Mouse (Mus musculus) mature B cell (primary cell): ENCODE measurements around the gene Camk1g.

ENCODE experiments used
- in situ Hi-C: fragments of 300-500 bp; cut with MboI; formaldehyde crosslinking; loops from 2 replicates; pipeline ENCODE4 v1.14.3; 2019

Gene Camk1g

DNA sequence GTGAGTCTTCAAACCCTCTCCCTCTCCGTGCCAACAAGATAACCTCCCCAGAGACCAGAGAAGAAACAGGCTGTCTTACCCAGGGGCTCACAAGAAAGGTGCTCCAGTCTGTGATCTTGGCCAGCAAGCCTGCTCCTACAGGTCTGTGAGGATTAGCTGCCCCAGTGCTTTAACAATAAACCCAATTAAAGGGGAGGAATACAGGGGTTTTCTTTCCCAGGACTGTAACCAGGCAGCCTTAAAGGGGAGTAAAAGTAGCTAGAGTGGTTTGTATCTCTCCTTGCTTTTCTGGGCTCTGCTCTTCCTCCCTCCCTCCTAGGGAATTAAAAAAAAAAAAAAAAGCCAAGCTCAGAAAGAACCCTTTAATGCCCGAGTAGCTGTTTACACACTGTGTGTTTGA lies at the start of gene Camk1g:
Camk1g (minus strand) TSS at position 203 of the 400 bp plus-strand sequence.
- in situ Hi-C loops = loop anchor here (10.0 kb wide), 1 partner anchor 155 kb away; no protein-coding TSS in a partner anchor

DNA sequence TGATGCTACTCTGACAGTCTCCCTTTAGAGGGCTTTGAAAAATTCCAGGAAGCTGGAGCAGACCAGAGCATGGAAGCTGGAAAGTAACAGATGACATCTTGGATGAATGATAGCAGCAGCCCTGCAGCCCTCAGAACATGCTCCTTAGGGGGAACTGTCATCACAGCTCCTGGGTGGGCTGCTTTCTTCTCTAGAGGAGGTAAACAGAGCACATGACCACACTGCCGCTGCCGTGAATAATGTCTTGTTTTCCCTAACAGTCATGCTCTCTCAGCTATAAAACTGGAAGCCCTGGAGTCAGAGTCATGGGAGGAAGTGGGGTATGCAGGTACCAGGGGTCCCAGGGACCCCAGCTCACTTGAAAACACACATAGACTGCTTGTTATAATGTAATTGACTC lies 49.1 kb upstream of the Camk1g start:
- in situ Hi-C loops = no loop called here

DNA sequence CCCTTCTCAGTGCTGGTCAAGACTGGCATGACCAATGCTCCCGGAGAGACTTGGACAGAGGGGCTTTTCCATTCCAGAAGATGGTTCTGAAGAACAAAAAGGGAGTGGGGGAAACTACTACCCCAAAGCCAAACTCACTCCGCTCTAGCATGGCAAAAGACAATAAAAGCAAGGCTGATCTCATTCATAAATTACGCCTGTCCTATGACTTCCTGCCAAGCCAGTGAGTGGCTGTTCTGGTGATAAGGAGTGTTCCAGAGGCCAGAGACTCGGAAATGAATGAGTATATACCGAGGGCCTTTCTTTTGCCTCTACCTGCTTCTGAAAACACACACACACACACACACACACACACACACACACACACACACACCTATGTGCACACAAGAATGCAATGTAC lies 48.6 kb upstream of the Camk1g start:
- in situ Hi-C loops = no loop called here

DNA sequence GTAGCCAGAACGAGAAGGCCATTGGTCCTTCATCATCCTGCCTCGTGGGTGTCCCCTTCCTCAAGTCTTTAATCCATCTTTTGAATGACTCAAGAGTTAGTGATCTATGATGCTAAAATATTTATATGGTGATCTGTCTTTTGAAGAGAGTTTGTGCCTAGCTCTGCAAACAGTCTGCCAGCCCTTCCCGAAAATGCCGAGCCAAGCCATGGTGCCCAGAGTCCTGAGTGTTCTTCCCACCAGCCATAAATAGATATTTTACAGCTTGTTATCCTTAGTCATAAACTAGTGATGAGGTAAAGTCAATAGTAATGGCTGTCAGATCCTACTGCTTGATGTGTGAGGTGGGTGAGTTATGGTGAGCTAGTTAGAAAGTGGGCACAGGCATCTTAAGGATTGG lies 44.0 kb upstream of the Camk1g start:
- in situ Hi-C loops = no loop called here

DNA sequence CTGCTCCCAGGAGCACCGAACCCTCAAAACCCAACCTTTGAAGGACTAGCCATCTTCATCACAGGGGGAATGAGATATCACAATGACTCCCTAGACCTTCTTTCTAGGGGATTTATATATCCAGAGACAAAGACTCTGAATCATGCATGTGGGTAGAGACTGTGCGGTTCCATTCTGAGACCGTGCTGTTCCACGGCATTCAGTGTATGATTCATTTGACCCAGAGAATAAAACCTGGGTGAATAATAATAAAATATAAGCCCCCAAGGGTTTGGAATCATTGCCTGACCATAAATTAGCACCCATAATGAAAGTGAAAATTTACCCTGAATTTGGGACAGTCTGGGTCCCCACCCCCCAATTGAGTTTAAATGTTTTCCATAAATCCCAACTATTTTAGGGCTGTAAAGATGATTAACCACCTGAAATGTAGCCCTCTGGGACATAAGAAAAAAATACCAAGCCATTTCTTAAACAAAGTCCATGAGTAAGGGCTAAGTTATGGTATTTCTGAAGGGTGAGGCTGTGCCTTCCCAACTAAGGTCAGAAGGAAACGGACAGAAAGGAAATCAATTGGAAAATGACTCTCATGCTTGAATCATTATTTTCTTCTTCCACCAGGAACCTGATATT lies 43.4 kb upstream of the Camk1g start:
- in situ Hi-C loops = no loop called here

DNA sequence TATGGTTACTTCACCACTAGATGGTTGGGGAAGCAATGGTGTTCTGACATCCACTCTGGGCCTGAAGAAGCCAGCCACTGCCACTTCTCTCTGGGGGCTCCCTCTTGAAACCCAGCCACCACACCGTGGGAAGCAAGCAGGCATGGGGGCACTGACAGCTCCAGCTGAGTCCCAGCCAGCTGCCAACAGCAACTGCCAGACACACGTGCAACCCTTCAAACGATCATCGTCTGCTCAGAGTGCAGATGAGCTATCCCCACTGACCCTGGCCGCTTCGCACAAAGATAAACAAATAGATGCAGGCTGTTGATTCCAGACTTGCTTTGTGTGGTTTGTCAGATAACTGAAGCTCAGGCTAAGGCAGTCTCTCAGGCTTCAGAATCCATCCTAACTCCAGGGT lies 37.4 kb upstream of the Camk1g start:
- in situ Hi-C loops = no loop called here

DNA sequence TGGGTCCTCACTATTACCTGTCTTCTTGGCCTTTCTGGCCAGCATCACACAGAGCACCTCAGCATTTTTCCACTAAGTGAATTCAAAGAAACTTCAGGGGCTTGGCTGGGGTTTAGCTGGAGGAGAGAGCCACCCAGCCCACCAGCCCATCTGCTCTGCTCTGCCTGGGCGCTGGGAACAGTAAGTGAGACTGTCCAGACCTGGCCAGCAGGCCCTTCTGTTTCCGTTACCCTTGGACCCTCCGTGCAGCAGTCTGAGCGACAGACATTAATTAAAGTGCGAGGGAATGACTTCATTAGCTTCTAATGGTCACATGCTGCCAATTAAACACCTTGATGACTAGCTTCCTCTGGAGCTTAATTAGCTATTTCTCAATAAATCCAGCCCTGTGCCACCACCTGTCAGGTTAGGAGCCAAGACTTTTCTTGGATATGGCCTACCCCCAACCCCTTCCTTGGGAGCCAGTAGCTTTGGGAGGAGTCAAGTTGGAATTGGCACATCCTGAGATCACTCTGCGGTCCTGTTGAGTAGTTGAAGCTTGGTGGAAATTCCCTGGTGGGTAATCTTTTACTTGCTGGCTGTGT lies 36.1 kb upstream of the Camk1g start:
- in situ Hi-C loops = no loop called here

DNA sequence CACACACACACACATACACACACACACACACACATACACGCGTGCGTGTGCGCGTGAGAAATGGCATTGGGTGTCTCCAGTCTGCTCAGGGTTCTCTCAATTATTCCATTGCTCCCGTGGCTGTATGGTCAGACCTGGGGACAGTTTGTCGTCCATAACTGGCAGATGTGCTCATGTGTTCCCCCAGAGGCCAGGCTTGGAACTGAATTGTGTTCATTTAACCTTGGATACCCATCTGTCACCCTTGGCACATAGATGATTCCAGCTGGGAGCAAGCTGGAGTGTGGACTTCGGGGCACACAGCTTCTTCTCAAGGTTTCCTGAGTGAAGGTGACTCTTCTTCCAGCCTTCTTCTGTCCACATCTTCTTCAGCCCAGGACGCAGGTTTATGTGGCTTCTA lies 31.6 kb upstream of the Camk1g start:
- in situ Hi-C loops = no loop called here

DNA sequence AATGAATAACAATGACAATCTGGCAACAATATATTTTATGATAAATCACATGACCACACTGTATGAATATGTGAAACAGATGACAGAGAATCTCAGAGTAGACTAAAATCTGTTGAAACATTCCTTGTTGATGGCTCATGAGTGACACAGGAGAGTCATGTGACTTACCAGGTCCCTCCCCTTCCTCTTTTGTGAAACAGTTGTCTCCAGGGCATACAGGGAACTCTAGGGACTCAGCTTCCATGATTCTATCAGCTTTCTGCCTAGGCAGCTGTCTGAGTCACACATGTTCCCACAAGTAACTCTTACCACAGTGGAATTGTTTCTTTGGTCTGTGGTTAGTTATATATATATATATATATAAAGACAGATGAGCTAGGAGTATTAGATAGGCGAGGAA lies 30.2 kb upstream of the Camk1g start:
- in situ Hi-C loops = no loop called here

DNA sequence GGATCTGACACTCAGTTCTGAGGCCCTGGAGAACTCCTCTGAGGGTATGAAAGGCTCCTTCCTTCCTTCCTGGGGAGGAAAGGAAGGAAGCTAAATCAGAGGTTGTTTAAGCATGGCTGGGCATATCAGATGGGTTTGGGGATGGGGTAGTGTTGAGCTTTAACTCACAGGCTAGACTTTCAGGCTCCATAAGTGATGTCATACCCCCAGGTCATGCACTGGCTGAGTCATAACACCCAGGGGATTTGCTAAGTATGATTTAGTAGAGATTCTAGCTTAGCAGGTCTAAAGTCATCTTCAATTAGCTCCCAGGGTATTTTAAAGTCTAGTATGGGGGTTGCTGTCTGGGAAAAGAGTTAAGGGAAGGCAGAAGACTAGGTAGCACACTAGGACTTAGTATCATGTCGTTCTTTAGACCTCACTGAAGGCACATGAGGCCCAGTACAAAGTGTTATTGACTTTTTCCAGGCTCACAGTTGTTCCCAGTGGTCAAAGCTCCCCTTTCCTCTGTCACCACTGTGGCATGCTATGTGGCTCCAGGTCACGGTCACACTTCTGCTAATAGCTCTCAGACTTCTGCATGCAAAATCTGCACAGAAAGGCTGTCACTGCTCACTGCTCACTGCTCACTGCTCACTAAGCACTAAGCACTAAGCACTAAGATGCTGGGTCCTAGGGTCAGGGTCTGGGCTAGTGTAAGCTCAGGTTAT lies 28.8 kb upstream of the Camk1g start:
- in situ Hi-C loops = no loop called here

DNA sequence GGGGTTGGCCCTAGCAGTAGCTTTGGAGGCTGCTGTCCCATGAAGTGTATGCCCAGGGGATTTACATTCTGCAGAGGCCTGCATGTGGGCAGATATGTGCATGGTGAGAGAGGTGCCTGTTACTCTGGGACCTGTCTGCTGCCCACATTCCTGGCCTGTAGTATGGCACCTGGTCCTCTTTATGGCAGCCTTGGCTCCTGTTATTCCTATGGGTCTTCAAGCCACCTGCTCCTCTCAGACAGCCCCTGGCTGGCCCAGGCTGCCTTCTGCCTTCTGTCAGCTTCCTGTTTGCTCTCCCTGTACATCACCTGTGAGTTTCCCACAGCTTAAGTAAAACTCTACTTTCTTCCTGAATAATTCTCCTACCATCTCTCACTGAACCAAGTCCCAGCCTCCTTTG lies 27.0 kb upstream of the Camk1g start:
- in situ Hi-C loops = no loop called here

DNA sequence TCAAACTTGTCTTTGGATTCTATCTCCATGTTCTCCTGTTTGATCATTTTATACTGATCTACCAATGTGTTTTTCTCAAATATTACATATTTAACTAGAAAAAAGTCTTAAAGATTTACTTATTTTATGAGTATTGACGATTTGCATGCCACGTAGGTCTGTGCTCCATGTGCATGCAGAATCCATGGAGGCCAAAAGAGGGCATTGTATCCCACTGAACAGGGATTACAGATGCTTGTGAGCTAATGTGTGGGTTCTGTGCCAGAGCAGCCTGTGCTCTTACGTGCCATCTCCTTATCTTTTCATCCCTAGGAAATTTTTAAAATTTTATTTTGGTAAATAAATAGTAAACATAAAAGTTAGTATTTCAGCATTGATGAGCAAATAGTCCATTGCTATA lies 22.2 kb upstream of the Camk1g start:
- in situ Hi-C loops = no loop called here

DNA sequence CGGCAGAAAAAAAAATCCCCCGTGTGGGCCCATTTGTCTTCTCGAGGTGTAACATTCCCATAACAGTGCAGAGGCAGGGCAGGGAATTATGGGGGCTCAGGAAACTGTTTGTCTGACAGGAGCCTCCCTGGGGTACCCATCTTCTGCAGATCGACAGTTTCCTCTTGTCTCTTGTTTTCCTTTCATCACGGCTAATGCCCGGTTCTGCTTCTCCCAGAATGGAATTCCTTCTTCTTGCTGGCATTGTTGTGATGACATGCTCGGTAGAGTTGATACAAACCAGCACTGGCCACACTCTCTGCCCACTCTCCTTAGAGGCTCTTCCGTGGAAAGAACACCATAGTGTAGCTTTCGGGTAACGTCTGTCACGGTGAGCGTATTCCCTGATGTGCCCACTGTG lies 19.9 kb upstream of the Camk1g start:
- in situ Hi-C loops = no loop called here

DNA sequence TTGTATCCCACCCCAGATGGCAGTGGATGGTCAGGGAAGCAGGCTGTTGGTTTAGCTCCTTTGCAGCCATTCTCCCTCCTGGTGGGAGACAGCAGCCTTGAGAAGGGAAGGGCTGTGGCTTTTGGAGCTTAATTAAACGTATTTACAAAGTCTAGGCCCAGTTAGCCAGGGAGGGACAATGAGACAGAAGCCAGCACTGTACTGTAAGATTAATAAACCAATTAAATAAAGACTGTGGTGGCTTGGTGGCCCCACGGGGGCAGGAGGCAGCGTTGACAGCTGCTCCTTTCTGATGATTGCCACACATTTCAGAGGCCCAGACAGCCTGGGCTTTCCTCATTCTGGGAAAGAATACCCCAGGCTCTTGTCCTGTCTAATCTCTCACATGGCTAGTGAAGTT lies 19.4 kb upstream of the Camk1g start:
- in situ Hi-C loops = no loop called here

DNA sequence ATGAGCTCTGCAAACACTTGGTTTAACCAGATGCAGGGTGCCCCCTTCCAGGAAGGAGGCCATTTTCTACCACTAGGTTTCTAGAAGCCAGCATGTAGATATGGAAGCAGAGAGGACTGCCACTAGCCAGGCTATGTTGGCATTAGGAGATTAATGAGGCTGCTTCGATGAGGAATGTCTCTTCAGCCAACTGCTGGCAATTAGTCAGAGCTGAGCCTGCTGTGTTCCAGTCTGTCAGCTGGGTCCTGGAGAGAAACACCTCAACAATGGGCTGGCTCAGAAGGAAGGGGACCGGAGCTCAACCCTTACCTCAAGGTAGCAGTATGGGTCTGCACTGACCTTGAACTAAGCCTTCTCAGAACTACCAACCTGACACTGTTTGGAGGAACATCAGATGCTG lies 17.1 kb upstream of the Camk1g start:
- in situ Hi-C loops = no loop called here

DNA sequence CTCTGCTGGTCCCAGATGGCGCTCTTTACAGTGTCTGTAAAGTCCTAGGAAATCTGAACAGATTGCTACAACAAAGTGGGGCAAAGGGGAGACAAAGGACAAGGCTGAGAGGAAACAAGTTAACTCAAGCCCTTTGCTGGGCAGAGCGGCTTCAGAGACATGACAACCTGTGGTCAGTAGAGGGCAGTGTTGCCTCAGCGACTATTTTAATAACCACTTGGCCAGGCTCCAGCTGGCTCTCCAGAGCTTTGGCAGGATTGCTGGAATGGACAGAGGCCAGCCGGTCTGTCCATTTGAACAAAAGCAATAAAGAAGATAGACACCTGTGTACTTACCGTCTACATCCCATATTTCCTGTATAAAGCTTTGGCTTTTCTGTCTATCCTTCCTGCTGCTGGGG lies 16.0 kb upstream of the Camk1g start:
- in situ Hi-C loops = no loop called here

DNA sequence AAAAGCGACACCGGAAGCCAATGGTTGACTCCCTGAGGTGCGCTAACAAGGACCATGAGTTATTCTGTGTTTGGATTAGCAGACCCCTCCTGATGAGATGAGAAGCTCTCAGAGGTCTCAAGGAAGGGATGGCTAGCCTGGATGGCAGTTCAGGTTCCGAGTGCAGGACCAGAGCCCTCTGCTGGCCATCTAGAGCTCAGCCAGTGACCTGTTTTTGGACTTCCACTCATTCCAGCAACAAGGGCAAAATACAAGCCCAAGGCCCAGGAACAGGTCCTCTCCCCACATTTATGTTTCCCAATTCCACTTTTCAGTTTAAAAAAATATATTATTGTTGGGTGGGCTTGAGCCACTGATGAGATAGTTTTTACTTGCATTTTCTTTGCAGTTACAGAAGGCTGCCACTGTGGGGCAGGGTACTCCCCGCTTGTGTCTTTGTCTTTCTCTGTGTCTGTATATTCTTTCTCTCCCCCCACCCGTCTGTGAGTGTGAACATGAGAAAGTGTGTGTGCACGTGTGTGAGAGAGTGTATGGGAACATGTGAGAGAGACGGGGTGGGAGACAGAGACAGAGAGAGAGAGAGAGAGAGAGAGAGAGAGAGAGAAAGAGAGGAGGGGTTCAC lies 12.9 kb upstream of the Camk1g start:
- in situ Hi-C loops = no loop called here

DNA sequence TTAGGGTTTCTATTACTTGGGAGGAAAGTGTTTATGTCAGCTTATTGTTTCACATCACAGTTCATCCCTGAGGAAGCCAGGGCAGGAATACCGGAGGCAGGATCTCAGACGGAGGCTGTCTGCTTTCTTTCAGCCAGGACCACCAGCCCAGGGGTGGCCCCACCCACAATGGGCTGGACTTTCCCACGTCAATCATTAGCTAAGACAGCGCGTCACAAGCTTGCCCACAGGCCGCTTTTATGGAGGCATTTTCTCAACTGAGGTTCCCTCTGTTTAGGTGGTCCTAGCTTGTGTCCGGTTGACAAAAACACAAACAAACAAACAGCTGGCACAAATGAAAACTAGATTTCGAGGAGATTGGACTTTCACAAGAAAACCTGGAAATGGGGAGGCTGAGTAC lies 12.3 kb upstream of the Camk1g start:
- in situ Hi-C loops = no loop called here

DNA sequence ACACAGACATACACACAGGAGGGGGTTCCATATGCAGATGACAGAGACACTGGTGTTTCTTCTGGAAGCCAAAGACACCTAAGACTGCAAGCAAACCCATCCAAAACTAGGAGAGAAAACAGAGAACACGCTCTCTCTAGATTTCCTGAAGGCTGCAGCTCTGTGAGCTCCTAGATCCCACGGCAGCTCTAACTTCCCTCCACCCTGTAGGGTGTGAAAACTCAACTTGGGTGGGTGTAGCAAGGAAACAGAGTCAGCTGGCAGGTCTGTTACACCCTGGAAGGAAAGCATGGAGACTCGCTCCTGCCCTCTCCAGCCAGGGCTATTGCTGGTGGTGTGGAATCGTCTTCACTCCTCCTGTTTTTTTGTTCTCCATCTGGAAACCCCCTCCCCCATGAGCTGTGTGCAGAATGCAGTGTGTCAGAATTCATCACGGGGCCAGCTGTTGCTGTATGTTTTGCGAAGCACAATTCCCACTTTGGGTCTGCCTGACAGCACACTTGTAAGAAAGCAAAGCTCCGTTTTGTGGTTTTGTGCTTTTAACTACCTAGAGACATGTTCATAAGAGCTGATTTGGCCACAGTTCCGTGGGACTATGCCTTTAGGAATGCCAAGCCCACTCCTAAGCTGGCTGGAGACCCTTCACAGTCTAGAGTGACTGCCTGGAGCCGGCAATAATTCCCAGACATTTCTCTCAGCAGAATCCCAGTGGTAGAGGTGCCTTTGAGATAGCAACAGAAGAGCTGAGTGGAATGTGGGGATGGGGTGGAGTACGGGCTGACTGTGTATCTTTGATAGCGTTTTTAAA lies 11.7 kb upstream of the Camk1g start:
- in situ Hi-C loops = no loop called here

DNA sequence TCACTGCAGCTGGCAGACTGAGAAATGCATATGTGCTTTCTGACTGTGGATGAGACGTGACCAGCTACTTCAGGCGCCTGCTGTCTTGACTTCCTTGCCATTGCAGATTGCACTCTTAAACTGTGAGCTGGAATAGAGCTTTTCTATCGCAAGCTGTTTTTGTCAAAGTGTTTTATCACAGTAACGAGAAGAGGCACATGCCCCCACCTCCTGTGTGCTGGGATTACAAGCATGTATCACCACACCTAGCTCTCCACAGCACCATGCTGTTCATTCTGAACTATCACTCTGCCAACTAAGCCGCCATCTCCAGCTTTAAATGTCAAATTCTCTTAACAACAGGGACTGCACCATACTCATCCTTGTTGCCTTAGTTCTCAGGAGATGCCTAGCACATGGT lies 10.8 kb upstream of the Camk1g start:
- in situ Hi-C loops = no loop called here

DNA sequence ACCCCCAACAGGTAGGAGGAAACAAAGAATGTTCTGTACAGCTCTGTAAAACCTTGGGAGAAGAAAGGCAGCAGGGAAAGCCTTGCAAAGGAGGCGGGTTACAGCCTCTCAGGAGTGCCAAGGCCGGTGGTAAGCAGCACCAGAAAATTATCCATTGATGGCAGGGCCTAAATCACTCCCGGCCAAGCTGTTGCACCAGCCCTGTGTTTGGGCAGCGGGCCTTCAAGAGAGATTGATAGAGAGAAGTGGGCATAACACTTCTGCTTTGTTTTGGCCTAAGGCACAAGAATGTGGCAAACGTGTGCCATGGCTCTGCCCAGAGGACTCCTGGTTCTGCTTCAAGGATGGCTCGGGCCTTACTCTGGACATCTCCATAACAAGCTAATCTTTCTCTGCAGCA lies 9.5 kb upstream of the Camk1g start:
- in situ Hi-C loops = loop anchor here (10.0 kb wide), 1 partner anchor 165 kb away; no protein-coding TSS in a partner anchor
